Mouse (Mus musculus): ENCODE measurements around the gene Bdh2. TPM values are rescaled to one million over a fixed set of nuclear protein-coding genes. Genes with fewer than 3 reads are reported as not detected.
A peak's percentile ranks its signal among the peaks of the same experiment; 100 is the strongest.

The Bdh2 gene
- polyA plus RNA-seq, 2 experiments from 2014 or later = not detected

DNA sequence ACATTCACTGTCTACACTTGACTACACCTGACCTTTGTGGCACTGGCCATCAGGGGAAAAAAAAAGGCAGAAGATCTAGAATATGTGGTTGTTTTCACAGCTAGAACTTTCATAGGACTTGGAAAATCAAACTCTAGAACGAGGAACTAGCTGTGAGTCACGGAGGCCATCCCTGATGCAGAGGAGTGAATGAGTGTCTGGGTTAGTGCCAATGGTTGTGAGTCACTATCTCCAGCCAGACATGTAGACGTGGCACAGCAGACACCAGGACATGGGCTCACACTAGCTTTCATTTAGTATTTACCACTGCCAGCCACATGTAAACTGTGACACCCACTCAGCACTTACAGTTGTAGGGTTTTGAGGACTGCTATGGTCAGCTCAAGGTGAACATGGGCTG lies 17.5 kb downstream of the Bdh2 start:
- peak; percentile 40 for ATAC-seq

DNA sequence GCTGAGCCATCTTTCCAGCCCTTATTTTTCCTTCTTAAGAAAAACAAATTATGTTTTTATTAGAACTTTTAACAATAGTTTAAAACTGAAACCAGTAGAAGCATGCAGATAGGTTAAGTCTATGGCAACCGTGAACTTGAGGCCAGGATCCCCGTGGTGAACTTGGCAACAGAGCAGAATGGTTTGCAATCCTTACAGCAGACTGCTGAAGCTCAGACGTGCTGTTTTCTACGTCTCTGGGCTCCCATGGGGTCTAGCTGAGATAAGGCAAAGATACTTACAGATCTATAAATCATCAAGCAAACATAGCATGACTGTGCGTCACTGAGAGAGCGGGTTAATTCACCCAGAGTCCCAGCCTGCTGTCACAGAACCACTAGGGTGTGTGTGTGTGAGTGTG lies 19.1 kb downstream of the Bdh2 start:
- no peak for ATAC-seq

DNA sequence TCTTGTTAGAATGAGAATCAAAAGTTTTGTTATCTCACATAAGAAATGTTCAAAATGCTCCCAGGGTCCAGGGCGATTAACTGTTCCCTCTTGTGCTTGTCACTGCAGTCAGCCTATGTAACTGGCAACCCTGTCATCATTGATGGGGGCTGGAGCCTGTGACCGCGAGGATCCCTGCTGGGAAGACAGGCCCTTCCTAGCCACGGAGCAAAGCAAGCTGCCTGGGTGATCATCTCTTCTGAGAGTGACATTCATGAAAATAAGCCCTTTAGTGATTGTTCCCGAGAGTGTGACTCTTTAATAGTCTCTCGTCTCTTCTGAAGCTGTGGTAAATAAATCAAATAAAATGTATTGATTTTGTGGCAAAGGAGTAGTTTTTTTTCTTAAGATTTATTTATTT lies 23.0 kb downstream of the Bdh2 start:
- ATAC-seq = no peak

DNA sequence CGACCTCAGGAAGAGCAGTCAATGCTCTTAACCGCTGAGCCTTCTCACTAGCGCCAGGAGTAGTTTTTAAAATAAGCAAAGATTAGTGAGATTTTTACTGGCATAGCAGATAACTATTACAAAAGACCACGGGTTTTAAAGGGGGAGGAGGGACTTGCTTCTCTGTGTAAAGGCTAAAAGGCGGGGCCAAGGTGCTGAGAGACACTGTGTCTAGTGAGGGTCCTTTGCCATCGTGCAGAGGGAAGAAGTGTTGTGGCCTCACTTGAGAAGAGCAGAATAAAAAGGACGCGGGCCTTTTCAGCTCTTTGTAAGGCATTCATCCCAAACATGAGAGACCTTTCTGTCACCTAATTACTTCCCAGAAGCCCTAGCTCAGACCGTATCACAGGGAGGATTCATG lies 23.5 kb downstream of the Bdh2 start:
- ATAC-seq = no peak

DNA sequence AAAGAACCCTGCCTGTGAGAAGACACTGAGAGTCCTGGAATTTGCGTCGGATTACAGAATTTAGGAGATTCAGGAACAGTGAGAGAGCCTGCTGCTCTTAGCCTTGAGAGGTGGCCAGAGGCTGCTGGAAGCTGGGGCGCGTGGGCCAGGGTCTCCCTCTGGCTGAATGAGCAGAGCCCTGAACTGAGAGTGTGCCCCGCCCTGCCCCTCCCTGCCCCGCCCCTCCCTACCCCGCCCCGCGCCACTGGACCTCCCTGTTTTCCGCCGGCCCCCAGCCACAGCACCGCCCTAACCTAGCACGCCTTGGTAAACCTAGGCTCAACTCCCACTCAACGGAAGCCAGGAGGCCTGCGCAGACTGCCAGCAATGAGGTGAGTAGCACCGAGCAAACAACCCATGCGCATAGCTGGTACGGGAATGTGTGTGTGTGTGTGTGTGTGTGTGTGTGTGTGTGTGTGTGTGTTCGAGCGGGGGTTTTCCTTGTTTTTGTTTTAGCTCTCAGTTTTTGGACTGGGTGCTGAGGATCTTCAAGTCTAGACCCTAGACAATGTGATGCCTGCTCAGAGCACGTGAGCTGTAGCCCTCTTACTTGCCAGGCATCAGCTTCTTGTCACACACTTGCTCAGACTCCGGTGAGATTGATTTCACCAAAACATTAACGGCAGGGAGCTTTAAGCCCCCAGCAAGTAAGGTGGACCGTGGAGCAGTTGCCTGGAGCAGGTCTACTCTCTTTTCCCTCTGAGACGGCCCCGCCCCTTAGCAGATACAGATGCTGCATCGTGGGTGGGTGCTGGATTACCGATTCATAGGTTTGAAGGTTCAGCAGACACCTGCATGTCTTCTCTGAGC lies 26.6 kb downstream of the Bdh2 start, which contains the start of gene Slc9b2:
Gene Slc9b2 (plus strand): TSS at position 290 of the 849 bp plus-strand sequence.
- ATAC-seq = peak; percentile 99

DNA sequence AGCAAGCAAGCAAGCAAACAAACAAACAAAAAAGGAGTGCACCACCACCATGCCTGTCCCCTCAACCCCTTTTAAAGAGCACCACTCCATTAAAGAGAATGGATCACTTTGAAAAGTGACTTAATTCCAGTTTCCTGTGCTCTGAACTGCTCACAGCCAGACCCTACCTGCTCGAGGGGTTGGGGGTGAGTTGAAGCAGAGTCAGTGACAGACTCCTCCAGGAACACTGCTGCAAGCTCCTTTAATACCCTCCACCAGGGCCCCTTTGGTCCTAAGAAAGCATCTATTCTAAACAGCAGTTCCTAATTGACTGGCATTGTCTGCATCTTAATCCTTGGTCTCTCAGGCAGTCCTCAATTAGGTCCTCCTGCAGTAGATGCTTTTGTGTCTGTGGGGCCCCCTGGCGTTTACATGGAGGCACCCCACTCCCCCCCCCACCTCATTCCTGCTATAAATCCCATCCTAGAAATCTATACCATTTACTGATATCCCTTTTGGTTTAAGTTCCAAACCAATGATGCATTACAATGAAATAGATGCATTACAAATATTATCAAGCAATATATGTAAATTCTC lies 32.0 kb downstream of the Bdh2 start:
- no peak for ATAC-seq

DNA sequence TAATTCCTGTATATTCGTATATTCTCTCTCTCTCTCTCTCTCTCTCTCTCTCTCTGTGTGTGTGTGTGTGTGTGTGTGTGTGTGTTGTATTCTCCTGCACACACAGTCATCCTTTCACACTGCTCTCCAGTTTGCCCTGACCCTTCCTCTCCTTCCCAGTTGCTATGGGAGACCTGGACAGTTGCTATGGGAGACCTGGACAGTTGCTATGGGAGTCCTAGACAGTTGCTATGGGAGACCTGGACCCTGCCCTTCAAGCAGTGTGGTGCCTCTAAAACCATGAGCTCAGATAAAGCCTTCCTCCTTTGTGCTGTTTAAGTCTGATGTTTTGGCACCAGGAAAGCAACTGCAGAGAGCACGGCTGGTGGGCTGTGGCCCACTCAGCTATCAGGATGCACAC lies 32.7 kb downstream of the Bdh2 start:
- no peak for ATAC-seq

DNA sequence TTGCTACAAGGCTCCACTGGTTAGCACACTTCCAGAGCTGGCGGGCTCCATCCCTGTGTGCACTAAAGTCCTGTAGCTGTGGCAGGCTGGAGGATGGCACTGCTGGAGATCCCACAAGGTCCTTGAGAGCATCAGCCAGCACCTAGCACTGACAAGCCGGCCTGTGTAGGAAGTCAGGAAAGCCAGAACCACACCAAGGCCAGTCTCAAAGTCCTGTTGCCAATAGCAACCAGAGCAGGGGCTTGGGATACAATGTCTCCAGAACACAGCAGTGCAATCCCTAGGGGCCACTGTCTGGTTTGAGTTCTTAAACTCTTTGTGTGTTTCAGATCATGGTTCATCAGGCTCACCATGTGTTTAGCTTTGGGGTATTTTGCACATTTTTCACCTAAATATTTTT lies 33.8 kb downstream of the Bdh2 start:
- ATAC-seq = no peak

DNA sequence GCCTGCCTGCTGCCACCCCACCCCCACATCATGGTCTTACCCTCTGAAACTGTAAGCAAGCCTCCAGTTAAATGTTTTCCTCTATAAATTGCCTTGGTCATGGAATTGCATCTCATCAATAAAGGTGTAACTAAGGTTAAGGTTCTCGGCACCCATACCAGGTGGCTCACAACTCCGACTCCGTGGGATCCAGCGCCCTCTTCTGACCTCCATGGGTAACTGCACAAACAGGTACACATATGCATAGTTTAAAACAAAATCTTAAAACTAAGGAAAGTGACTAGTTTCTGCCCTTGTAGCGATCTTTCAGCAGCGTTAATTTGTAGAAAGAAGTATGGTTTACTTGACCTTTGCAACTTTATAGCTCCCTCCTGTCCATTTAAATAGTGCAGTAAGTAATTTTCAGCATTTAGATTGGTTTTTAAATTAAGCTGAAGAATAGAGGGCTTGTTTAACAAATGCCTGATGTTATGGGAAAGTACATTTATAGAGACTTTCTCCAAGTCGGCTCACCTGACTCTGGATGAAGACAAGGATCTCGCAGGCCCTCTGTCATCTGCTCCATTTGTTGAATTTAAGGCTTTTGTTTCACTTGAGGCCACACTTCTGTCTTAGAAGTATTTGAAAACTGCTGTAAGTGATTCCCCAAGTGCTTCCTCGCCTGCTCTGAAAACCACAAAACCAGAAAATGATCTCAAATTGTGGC lies 34.9 kb downstream of the Bdh2 start:
- no peak for ATAC-seq

DNA sequence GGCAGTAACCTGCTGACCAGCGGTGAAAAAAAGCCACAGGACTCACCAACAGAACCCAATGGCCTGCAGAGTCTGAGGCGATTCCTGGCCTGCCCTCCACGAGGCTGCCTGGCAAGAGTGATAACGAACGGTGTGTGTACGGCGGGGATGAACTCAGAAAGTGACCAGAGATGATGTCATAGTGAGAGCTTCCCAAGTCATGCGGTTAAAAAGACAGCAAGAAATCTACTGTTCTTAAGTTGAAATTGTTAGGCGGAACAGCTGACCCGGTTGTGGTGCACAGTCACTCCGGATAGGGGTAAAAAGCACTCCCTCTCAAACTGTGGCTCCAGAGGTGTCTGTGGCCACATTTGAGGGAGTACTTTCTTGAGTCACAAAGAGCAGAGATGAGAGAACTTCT lies 37.3 kb downstream of the Bdh2 start:
- no peak for ATAC-seq

DNA sequence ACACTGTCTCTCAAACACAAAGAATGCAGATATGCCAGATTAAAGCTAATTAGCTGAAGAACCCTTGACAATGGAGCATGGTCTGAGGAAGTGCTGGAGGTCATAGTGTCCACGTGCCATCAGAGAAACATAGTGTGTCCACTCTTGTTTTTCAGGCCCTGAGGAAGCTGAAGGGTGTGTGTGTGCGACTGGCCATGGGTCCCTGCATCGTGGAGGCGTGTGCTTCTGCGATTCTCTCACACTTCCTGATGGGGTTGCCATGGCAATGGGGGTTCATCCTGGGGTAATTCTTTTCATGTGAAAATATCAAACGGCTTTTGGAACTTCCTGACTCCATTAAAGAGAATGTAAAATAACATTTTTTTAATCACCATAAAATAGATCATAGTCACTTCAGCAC lies 43.3 kb downstream of the Bdh2 start:
- ATAC-seq = peak; percentile 78

DNA sequence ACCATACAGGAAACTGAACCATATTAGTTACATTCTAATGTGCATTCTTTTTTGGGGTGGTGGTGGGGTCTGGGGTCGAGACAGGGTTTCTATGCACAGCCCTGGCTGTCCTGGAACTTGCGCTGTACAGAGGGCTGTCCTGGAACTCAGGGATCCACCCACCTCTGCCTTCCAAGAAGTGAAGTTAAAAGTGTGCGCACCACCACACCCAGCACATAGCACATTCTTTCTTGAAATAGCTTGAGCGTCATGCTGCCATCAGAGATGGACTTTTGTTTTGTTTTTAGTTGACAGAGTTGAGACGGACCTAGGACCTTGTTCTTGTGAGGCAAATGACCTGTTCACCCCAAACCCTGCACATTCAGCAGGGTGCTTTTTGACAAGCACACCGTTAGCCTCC lies 46.2 kb downstream of the Bdh2 start:
- no peak for ATAC-seq

DNA sequence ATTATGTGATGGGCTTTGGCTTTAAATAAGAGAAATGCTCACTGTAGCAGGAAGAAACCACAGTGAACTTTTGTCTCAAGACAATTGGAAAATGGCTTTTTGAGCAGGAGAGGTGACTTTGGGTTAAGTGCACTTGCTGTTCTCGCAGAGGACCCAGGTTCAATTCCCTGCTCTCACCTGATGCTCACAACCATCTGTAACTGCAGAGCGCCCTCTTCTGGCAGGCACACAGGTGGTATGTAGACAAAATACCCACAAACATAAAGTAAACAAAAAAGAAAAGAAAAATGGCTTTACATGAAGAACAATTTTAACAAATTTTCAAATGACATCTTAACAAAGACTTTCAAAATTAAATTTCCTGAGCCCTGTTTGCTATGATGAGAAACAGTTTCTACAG lies 46.6 kb downstream of the Bdh2 start:
- ATAC-seq = no peak

DNA sequence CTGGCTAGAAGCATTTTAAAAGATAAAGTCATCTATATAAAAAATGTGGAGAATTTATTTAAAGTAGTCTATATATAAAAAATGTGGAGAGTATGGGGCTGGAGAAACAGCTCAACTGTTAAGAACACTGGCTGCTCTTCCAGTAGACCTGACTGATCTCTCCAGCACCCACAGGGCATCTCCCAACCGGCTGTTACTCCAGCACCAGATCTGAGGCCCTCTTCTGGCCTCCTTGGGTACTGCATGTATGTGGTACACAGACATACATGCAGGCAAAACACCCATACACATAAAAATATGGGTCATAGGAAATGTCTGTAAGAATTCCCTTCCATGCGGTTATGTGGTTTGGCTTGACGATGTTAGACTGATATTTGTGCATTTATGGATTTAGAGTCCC lies 47.5 kb downstream of the Bdh2 start:
- ATAC-seq = peak; percentile 59

DNA sequence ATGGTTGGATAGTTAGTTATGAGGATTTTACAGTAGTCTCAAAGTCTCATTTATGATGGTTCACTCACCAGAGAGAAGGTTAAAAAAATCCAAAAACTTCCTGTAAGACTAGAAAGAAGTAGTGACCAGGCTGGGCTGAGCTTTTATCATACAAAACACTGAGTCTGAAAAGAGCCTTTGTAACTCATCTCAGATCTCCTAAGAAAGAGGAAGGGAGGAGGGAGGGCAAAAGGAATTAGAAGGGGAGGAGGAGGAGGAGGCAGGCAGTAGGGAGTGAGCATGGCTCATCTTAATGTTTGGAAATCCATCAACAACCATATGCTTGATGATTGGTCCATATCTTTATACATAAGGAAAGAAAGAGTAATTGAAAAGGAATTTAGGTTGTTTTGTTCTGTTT lies 51.7 kb downstream of the Bdh2 start:
- no peak for ATAC-seq

DNA sequence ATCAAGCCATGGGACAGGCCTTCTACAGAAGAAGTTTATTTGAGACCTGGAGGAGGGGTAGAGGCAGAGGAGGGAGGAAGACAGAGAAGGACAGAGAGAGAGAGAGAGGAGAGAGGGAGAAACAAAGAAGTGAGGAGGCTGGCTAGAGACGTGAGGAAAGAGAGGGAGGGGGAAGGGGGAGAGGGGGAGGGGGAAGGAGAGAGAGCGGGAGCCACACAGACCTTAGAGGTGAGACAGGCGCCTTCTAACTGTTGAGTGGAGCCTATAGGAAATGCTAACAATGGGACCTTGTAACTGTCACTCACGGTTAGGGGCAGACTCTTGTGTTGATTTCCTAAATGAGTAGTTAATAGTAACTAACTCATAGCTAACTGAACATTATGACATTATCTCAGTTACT lies 52.7 kb downstream of the Bdh2 start:
- no peak for ATAC-seq

DNA sequence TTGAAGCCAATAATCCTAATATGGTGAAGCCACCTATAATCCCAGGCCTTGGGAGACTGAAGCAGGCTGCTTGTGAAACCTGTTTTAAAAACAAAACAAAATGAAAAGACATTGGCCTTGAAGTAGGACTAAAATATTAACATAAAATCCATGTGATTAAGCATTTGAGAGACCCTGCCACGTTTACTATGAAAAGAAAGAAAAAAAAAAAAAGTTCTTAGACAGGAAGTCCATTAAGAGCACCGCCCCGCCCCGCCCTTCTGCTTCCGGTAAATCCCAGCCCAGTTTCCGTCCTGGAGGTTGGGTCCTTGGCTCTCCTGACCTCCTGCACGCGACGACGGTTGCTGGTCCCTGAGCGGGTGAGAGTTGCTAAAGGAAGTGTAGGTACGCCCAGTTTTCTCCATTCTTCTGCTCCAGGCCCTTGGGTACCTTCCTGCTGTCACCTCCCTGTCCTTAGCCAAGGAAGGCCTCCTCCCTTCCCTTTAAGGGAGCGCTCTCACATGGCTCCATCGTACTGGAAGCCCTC lies 66.8 kb downstream of the Bdh2 start, which contains the start of gene Slc9b1:
Gene Slc9b1 (plus strand): TSS at position 291 of the 526 bp plus-strand sequence.
- ATAC-seq = no peak

DNA sequence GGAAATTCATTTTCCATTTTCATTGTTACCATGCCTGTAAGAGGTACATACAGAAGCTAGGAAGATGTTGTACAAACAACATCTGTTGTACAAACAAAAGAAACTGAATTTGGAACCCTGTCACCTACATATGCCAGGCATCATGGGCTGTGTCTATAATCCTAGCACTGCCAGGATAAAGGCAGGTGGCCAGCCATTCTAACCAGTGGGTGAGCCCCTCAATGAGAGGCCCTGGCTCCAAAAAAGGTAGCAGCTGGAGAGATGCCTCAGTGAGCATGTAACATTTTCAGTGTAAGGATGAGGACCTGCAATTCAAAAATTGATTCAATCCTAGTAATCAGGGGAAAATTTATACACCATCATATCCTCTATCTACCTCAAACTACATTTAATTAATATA lies 68.0 kb downstream of the Bdh2 start:
- no peak for ATAC-seq

DNA sequence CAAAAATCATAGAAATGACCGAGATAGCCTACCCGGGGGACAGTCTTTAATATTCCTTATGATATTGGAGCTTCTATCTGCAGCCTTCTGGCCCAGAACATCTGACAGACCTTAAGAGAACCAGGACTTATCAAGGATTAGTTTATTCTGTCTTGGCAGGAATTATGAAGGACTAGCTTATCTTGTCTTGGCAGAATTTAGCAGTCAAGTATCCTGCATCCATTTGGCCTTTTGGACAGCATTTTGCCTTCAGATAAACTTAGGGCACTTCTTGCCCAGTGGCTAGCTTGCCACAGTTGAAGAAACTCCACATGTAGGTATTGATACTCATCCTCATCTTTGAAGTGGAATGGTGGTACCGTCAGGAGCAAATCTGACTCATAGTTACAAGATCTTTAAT lies 70.8 kb downstream of the Bdh2 start:
- no peak for ATAC-seq

Data from activated CD4-positive, CD25-positive, alpha-beta regulatory T cell, adult 4 months (primary cell).